Mouse (Mus musculus): ENCODE results near the gene Chchd4. TPM values are rescaled to one million over a fixed set of nuclear protein-coding genes. Genes with fewer than 3 reads are reported as not detected.

Gene Chchd4
- 14.2 to 17.3 TPM (median 15.8 TPM) in 4 replicates for total RNA-seq (2023)

GRCm38 (mm10) chr6:91472868-91473804, at the start of gene Chchd4, which contains the start of gene Tmem43:
Gene Chchd4, minus strand, starts transcription at chr6:91473546.
Gene Tmem43, plus strand, starts transcription at chr6:91473703.

GRCm38 (mm10) chr6:91515545-91516449, 42.5 kb upstream of the Chchd4 start, which contains the start of the genes Xpc and Lsm3:
Gene Xpc, minus strand, starts transcription at chr6:91515888.
Gene Lsm3, plus strand, starts transcription at chr6:91515928.

Other genes with a start within 250 kb of the Chchd4 start
- not detected in 4 replicates for gene Wnt7a, start 62.2 kb downstream of the Chchd4 start, total RNA-seq (2023)
- gene Tmem43, start 157 bp upstream of the Chchd4 start, total RNA-seq (2023): 26.5 to 29.9 TPM (median 28.2 TPM) in 4 replicates
- gene Xpc, start 42.3 kb upstream of the Chchd4 start, total RNA-seq (2023): 16.7 to 20.8 TPM (median 19.5 TPM) in 4 replicates
- 68.5 to 80.2 TPM (median 74.2 TPM) in 4 replicates for gene Lsm3, start 42.4 kb upstream of the Chchd4 start, total RNA-seq (2023)
- 108 to 112 TPM (median 109 TPM) in 4 replicates for gene Slc6a6, start 210.5 kb upstream of the Chchd4 start, total RNA-seq (2023)

Measured in B cell, adult 62 days (primary cell).